Mouse (Mus musculus) spleen, adult 2 months (tissue): ENCODE measurements around the gene Prpf6.

Experiments used
- CTCF ChIP-seq: fragments of 200-500 bp; IDR thresholded peaks from 2 replicates; pipeline ENCODE4 v1.5.1; 2011; ENCODE audit warnings: mild to moderate bottlenecking, inconsistent platforms; ENCODE audit not compliant: insufficient read depth, insufficient read length, insufficient replicate concordance; ENCODE audit errors: extremely low read depth
- POLR2A ChIP-seq: fragments of 200-500 bp; IDR thresholded peaks from 2 replicates; pipeline ENCODE4 v1.6.1; 2011; ENCODE audit warnings: low read depth, low read length, inconsistent platforms

DNA sequence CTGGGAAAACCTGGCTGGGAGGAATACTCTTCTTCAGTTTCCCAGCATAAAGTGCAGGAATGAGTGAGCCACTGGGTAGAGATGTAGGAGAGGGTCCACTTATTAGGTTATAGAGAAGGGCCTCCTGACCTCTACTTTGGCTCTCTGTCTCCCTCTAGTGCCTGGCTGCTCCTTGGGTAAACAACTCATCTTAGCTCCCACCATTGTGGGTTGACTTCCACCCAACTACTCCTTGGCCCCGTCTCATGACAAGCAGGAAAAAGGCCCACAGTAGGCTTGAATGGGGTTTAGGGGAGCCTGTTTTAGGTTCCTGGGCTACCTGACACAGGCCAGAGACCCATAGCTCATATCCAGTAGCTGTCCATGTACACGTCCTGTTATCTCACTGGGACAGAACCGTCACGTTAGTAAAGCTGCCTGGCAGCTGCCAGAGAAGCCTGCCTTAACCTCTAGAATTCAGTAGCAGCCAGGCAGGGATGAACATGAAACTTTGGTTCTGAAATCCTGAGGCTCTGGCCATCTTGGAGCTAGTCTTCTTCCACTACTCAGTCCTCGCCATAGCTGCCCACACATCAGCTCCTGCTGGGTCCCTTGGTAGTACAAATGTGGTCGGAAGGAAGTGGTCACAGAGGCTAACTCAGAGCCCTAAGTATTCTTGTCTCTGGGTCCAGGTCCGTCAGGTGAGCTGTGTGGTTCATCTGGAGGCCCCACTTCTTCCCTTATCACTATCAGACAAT, 23.2 kb upstream of the Prpf6 start:
- TF ChIP-seq CTCF (peak; percentile 64; the same call in 1 of the 2 replicates), POLR2A (no peak)
